Mouse (Mus musculus) kidney, postnatal 10 days (tissue): ENCODE data around the gene Aire.

Experiments used
- DNase-seq: peaks from one replicate; pipeline ENCODE4 v3.0.0; 2021; ENCODE audit warnings: mixed read lengths

Aire gene

DNA sequence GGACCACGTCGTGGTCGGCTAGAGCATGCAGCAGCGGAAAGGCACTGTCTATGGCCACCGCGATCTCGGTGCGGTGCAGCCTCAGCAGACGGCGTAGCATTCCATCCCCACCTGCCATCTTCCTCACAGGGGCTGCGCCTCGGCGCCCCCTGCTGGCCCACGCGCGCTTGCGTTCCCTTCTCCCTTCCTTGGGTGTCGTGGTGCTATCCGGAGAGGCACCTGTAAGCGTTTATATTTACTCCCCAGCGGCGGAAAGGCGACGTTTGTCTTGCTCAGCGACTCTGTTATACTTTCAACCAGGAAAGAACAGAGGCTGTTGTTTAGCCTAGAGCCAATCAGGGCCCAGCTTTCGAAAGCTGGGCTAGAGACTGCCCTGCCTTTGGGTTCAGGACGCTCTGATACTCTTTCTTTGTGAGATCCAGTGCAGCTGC lies at the start of gene Aire:
Gene Aire, minus strand, starts transcription at position 205 of the 431 bp plus-strand sequence.
- DNase-seq: peak; percentile 75

- no peak for DNase-seq
These were observed 49.3 kb upstream of the Aire start for GRCm38 (mm10) chr10:78092725-78093029.

DNA sequence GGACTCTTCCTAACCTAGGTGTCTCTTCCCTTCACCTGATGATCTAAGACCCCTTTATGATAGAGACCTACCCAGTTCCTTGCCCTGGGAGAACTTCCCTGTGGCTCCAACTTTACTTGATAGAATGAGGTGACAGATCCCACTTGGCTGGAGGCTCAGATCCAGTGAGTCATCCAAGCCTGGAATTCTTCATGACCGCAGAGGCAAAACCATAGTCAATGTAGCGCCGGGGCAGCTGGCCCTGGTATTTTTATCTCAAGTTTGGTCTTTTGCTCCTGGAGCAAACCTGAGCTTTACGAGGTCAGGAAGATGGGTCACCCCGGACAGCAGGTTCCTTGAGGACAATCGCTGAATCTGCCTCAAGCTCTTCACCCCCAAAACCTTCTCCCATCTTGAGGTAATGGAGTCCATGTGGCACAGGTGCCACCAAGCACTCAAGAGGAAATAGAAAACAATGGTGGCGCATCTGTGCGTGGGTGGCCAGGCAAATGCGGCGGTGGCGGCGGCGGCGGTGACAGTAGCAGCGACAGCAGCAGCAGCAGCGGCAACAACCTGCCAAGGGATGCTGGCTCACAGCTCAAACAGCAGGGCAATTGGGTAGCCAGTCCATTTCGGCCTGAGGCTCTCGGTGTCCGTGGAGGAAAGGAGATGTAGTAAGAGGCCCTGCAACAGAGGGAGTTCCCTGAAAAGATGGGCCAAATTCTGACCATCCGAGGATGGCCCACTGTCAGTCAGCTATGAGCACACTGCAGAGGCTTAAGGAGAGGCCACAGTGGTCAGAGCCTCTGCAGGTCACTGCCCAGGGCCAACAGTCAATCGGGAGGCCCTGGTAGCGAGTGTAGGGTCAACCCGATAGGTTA lies 48.7 kb upstream of the Aire start:
- DNase-seq: no peak

GRCm38 (mm10) chr10:78090706-78091491 lies 47.5 kb upstream of the Aire start:
- DNase-seq: no peak

DNA sequence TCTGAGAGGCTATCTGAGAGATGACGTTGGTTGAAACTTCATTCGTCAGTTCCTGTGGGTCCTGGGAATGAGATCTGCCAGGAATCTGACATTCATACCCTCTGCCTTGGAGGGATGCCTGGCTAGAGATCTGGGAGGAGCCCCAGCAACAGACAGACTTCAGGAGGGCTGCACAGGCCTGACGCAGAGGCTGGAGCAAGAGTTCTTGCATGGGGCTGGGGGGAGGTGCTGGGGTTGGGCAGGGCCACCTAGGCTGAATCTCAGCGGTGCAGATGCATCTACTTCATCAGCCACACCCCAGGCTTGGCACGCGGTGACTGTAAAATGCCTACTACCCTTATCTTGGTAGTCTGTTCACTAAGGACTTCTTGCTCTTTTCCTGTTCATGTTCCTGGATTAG lies 46.8 kb upstream of the Aire start:
- peak; percentile 32 for DNase-seq

DNA sequence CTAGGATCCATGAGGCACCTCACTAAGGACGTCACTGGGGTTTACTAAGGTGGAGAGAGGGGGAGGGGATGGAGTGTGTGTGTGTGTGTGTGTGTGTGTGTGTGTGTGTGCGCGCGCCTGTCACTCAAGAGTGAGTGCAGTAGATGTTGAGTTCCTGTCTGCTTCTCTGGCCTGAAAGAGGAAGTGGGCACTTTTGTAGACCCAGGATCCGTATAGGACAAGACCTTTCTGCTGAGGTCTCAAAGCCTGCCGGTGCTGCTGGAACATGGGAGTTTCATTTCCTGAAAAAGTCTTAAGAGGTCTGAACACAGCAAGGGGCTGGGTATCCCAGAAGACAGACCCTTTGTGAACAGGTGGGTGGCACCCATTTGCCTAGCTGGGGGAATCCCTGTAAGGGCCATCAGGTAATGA lies 43.7 kb upstream of the Aire start:
- DNase-seq: no peak

GRCm38 (mm10) chr10:78086444-78087061 lies 43.1 kb upstream of the Aire start:
- no peak for DNase-seq

- no peak for DNase-seq
These were observed 42.3 kb upstream of the Aire start for GRCm38 (mm10) chr10:78085711-78086110.

- no peak for DNase-seq
These were observed 40.7 kb upstream of the Aire start for GRCm38 (mm10) chr10:78084073-78084472.

DNA sequence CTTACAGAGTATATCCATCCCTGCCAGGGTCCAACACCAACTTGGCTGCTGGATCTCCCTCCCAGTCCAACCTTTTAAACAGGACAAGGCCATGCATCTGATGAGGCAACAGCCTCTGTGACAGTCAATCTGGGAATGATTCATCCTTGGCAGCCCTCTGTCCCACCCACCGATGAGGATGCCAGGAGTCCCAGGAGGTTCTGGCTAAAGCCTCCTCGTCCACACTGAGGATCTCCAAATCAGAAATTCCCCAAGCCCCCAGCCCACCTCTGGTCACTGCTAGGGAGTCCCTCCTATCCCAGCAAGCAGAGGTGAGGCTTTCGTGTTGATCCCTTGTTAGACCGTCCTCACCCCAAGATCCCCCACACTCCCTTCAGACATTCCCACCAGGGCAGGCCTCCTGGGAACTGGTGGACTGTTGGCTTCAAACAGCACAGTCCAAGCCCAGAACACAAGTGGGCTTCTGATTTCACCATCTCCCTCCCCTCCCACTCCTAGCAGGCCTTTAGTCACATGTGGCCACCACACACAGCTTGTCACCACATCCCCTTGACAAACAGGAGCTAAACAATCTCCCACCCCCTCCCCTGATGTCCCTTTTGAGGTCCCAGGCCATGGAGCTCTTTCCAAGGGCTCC lies 36.7 kb upstream of the Aire start:
- no peak for DNase-seq

DNA sequence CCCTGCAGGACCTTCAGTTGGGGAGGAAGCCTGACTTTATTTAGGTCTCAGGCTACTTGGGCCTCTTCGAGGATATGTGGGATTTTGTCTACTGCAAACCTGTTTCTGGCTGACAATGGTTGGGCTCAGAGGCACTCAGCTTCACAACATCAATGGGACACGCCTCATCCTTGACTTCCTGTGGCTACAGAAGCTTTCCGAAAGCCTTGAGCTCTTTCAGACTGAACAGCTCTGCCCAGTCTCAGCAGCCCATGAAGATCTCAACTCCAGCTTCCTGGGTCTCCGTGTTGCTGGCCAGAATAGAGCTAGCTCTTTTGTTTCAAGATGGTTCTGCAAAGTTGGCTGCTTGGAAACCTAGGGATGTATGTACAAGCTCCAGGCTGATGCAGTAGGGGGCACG lies 34.9 kb upstream of the Aire start:
- no peak for DNase-seq

DNA sequence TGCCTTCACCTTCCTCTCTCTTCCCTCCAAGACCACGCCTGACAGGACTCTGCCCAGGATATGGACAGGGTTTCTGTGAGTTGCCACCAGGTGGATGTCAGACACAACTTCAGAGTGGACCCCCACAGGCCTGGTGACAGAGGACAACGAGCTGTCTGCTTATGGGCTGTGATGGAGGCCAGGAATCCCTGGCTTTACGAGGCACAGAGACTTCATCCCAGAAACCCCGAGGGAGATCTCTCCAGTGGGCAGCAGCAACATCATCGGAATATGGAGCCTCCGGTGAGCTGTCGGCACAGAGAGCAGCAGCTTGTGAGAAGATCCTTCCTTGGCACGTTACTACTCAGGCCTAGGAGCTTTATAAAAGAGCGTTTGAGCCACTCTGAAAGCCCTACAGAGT lies 34.5 kb upstream of the Aire start:
- no peak for DNase-seq

- no peak for DNase-seq
These were observed 31.6 kb upstream of the Aire start for GRCm38 (mm10) chr10:78074977-78075376.

DNA sequence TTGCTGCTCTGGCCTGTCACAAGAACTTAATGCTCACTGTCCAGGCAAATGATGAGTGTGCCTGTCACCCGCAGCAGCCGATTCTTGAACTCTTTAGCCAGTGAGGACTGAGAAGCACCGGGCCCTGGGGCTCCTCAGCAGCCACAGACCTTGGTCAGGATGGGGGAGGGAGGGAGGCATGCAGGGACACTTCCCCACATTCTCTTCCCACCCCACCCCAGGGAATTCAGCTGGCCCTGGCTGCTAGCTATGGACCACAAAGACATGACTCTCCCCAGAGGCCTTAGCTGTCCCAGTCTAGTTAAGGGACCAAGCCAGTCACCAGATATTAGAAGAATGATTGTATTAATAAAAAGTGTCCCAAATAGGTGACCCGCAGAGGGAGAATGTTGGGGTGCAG lies 30.7 kb upstream of the Aire start:
- no peak for DNase-seq

DNA sequence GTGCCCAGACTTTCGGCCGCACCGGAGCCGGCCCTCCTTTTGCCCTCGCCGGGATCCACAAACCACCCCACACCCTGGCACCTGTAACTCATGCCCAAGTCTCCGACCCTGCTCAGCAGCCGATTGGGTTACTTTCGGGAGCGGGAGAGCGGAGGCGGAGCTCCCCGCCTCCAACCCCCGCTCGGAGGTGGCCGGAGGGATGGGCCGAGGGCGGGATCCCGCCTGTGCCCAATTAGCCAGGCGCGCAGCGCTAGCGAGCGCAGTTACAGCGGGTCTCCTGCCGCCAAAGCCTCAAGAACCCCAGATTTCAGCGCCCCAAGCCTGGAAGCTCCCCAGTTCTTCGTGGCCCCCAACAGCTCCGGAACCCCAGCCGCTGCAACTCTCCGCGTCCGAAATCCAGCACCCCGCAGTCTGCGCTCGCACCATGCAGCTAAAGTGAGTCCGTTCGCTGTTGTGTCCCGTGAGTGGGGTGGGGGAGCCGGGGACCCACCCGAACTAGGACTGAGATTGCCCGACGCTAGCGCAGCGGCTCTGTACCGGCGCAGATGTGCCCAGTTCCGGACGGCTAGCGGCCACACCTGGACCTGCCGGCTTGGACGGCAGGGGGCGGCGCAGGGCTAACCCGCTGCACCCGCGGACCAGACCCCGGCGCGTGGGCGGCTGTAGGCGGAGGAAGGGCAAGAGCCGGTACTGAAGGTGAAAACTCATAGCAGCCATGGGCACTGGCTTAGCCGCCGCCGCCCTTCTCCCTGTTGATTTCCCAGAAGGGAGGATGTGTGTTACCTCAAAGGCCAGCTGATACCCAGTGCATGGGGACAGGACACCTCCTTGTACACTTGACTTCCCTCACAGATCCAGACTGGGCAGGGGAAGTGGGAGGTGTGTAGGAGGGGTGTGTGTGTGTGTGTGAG lies 25.9 kb upstream of the Aire start, which contains the start of gene Icosl:
Gene Icosl, plus strand, starts transcription at position 202 of the 911 bp plus-strand sequence.
- DNase-seq: peak; percentile 90

GRCm38 (mm10) chr10:78068541-78068940 lies 25.1 kb upstream of the Aire start:
- no peak for DNase-seq

GRCm38 (mm10) chr10:78067226-78067625 lies 23.8 kb upstream of the Aire start:
- DNase-seq: peak; percentile 68

DNA sequence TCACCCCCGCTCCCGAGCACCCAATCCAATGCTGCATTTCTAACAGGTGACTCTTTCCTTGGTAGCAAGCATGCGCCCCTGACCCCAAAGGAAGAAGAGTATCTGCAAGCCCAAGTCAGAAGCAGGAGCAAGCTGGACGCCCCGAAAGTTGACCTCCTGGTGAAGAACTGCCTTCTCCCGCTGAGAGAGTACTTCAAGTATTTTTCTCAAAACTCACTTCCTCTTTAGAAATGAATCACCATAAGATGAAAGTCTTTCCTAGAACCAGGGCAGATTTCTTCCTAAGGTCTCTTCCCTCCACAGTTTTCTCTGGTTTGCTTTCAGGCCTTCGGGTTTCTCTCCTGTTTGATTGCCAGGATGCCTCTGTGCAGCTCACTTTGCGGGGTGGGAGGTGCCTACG lies 19.7 kb upstream of the Aire start:
- no peak for DNase-seq

DNA sequence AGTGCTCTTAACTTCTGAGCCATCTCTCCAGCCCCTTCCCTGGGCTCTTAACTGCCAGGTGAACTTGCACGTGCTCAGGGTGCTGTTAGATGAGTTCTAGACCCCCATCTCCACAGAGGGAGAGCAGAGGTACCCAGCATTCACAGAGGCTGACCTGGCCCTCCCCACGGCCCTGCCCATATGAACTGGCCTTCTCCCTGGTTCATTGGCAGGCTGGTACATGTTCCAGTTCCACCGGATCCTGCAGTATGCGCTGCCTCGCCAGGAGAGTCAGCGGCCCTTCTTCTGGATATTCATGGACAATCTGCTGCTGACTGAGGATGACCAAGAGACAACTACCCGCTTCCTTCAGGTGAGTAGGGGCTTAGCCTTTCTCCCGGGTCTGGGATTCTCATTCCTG lies 13.6 kb upstream of the Aire start:
- DNase-seq: no peak

GRCm38 (mm10) chr10:78054633-78055565 lies 11.5 kb upstream of the Aire start:
- DNase-seq: peak; percentile 41

DNA sequence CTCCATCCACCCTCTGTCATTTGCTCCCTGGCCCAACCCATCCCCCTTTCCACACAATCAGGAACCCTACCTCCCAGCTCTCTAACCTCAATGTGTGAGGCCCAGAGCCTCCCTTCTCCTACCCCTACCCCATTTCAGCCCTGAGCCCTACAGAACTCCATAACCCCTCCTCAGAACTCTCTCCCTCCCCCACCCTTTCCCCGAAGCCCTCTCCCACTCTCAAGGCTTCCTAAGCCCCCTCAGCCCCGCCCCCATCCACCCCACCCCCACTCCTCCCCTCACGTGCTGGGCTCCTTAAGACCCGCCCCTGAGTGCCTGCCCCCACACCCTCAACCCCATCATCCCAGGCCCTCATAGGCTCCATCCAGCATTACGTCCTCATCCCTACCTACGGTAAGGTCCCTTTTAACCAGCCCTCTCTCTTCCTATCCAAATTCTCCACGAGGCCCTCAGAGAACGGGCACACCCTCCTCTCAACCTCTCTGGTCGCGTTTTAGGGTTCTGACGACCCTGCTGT lies 6.2 kb upstream of the Aire start:
- DNase-seq: no peak
